Mouse (Mus musculus) hindbrain, embryonic 12.5 days (tissue): ENCODE measurements around the gene Ess2. TPM values are rescaled to one million over a fixed set of nuclear protein-coding genes. Genes with fewer than 3 reads are reported as not detected.

Source experiments
- ATAC-seq: fragments of 200-750 bp; cut with Nextera tagmentation; 2 replicates; pipeline ENCODE4 v1.8.0; 2017; ENCODE audit warnings: moderate TSS enrichment; ENCODE audit not compliant: low FRiP score
- H3K27ac ChIP-seq: fragments of 300-500 bp; sonication (generic); 2 replicates; pipeline ENCODE4 v1.5.1; 2016; ENCODE audit warnings: mild to moderate bottlenecking
- H3K27me3 ChIP-seq: fragments of 300-500 bp; sonication (generic); 2 replicates; pipeline ENCODE4 v1.6.1; 2016; ENCODE audit warnings: mild to moderate bottlenecking
- H3K36me3 ChIP-seq: fragments of 300-500 bp; sonication (generic); 2 replicates; pipeline ENCODE4 v1.6.1; 2016; ENCODE audit warnings: mild to moderate bottlenecking
- H3K4me1 ChIP-seq: fragments of 300-500 bp; sonication (generic); 2 replicates; pipeline ENCODE4 v1.6.1; 2016
- H3K4me2 ChIP-seq: fragments of 300-500 bp; sonication (generic); replicated peaks from 2 replicates; pipeline ENCODE4 v1.6.1; 2016; ENCODE audit warnings: mild to moderate bottlenecking
- H3K4me3 ChIP-seq: fragments of 300-500 bp; sonication (generic); 2 replicates; pipeline ENCODE4 v1.5.1; 2016; ENCODE audit warnings: mild to moderate bottlenecking
- H3K9ac ChIP-seq: fragments of 300-500 bp; sonication (generic); 2 replicates; pipeline ENCODE4 v1.6.1; 2016; ENCODE audit warnings: mild to moderate bottlenecking, moderate library complexity
- H3K9me3 ChIP-seq: fragments of 300-500 bp; sonication (generic); replicated peaks from 2 replicates; pipeline ENCODE4 v1.6.1; 2016; ENCODE audit warnings: mild to moderate bottlenecking
- WGBS: fragments of 180-500 bp; shearing (Covaris S2); methylation state at CpG from one replicate; pipeline ENCODE4 v1.1.7; 2016; 5-methylcytosine and 5-hydroxymethylcytosine counted together
- polyA plus RNA-seq: library from polyadenylated mRNA; unstranded; fragments of >200 nt; fragmentation: Nextera tagmentation; extraction: Ambion mirVana; gene quantifications from 2 replicates; pipeline ENCODE4 v1.2.1, GENCODE M21; 2016

The Ess2 gene
- polyA plus RNA-seq, 1 experiment from 2014 or later: 51.1 TPM

GRCm38 (mm10) chr16:17914307-17915249 is 3.4 kb upstream of the Ess2 start, which contains the start of gene Gsc2:
Gene Gsc2, minus strand, starts transcription at chr16:17915059.
- H3K36me3 ChIP-seq: no peaks in the 10 kb centered on the region
- under 1% methylated on average over 92 of the region's 106 CpGs for WGBS
- peak within 1 kb of the TSS; percentile 55 for H3K4me2 ChIP-seq
- peak within 1 kb of the TSS; percentile 51 for H3K9ac ChIP-seq
- H3K4me1 ChIP-seq: peaks cover 19% of the 10 kb centered on the region
- H3K4me3 ChIP-seq: peak within 1 kb of the TSS; percentile 35
- no peak within 1 kb of the TSS for H3K27ac ChIP-seq
- no peak for ATAC-seq
- H3K9me3 ChIP-seq: no peaks in the 10 kb centered on the region
- peaks cover 74% of the 10 kb centered on the region for H3K27me3 ChIP-seq

- Histone ChIP-seq H3K9me3 (no peaks in the 10 kb centered on the region), H3K4me2 (no peak within 1 kb of the TSS), H3K4me1 (no peaks in the 10 kb centered on the region), H3K27me3 (no peaks in the 10 kb centered on the region), H3K9ac (no peak within 1 kb of the TSS), H3K4me3 (no peak within 1 kb of the TSS), H3K36me3 (peaks cover 55% of the 10 kb centered on the region), H3K27ac (no peak within 1 kb of the TSS)
- no peak for ATAC-seq
- WGBS: 91% methylated on average over 14 of the region's 14 CpGs
Measured at GRCm38 (mm10) chr16:17898462-17898861, 12.7 kb downstream of the Ess2 start, which contains the start of the genes Dgcr2 and Tssk2. Gene Dgcr2, minus strand, starts transcription at chr16:17898562. Gene Tssk2, plus strand, starts transcription at chr16:17898637.

- no peak for ATAC-seq
- Histone ChIP-seq H3K27ac (no peak overlapping the region), H3K4me1 (peaks cover 6% of the 10 kb centered on the region), H3K4me2 (no peak overlapping the region), H3K27me3 (no peaks in the 10 kb centered on the region), H3K36me3 (peaks cover 31% of the 10 kb centered on the region), H3K9me3 (no peaks in the 10 kb centered on the region), H3K9ac (no peak overlapping the region), H3K4me3 (no peak overlapping the region)
Measured at GRCm38 (mm10) chr16:17896091-17896490, 15.1 kb downstream of the Ess2 start.

- H3K4me2 ChIP-seq: no peak within 1 kb of the TSS
- H3K9me3 ChIP-seq: no peaks in the 10 kb centered on the region
- peaks cover 19% of the 10 kb centered on the region for H3K4me1 ChIP-seq
- H3K27ac ChIP-seq: no peak within 1 kb of the TSS
- peaks cover 10% of the 10 kb centered on the region for H3K36me3 ChIP-seq
- H3K4me3 ChIP-seq: no peak within 1 kb of the TSS
- no peaks in the 10 kb centered on the region for H3K27me3 ChIP-seq
- 87% methylated on average over 2 of the region's 2 CpGs for WGBS
- H3K9ac ChIP-seq: no peak within 1 kb of the TSS
- no peak for ATAC-seq
Measured at GRCm38 (mm10) chr16:17893923-17894322, 17.2 kb downstream of the Ess2 start, which contains the start of gene Tssk1. Gene Tssk1, plus strand, starts transcription at chr16:17894223.

DNA sequence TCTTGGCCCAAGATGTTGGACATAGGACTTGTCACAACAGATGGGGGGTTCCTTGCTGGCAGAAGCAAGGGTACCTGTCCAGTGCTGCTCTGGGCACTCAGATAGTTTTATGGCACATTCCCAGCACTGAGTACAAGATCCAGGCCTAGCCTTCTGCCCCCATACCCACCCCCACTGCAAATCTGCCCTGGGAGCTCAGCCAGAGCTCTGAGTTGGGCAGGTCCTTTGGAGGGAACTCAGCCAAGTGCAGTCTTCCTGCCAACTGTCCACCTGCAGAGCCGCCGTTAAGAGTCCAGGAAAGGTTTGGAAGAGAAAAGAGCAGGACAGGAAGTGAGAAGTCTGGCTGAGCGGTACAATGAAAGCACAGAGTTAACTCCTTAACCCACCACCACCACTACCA is 18.5 kb downstream of the Ess2 start:
- Histone ChIP-seq H3K4me2 (no peak overlapping the region), H3K27ac (no peak overlapping the region)

DNA sequence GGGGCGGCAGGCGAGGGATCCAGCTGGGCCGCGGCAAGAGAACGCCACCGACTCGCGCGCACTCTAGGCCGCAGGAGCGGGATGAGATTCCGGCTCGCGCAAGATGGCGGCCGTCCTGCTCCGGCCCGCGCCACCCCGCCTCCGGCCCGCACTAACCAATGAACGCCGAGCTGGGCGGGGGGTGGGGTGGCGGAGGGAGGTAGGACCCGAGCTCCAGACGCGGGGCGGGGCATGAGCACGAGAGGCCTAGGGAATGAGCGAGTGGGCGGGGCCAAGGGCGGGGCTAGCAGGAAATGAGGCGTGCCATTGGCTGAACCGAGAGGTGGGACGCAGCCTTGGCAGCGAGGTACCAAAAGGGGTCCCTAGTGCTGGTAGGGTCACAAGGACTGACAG is 19.6 kb downstream of the Ess2 start, which contains the start of gene Gm20518:
Gene Gm20518 (minus strand): TSS at position 105 of the 393 bp plus-strand sequence.
- H3K4me3 ChIP-seq: peak within 1 kb of the TSS; percentile 97
- H3K27ac ChIP-seq: peak within 1 kb of the TSS; percentile 97
- no peaks in the 10 kb centered on the region for H3K36me3 ChIP-seq
- peak within 1 kb of the TSS; percentile 98 for H3K9ac ChIP-seq
- H3K4me1 ChIP-seq: peaks cover 23% of the 10 kb centered on the region
- no peaks in the 10 kb centered on the region for H3K27me3 ChIP-seq
- 1% methylated on average over 35 of the region's 38 CpGs for WGBS
- H3K9me3 ChIP-seq: no peaks in the 10 kb centered on the region
- peak; percentile 98 for ATAC-seq
- peak within 1 kb of the TSS; percentile 84 for H3K4me2 ChIP-seq

More for the DNA sequence above, 18.5 kb downstream of the Ess2 start:
- Histone ChIP-seq H3K9me3 (no peaks in the 10 kb centered on the region), H3K9ac (no peak overlapping the region), H3K36me3 (no peaks in the 10 kb centered on the region), H3K4me1 (peaks cover 19% of the 10 kb centered on the region), H3K27me3 (no peaks in the 10 kb centered on the region), H3K4me3 (no peak overlapping the region)
- ATAC-seq: no peak
- 84% methylated on average over 3 of the region's 3 CpGs for WGBS

DNA sequence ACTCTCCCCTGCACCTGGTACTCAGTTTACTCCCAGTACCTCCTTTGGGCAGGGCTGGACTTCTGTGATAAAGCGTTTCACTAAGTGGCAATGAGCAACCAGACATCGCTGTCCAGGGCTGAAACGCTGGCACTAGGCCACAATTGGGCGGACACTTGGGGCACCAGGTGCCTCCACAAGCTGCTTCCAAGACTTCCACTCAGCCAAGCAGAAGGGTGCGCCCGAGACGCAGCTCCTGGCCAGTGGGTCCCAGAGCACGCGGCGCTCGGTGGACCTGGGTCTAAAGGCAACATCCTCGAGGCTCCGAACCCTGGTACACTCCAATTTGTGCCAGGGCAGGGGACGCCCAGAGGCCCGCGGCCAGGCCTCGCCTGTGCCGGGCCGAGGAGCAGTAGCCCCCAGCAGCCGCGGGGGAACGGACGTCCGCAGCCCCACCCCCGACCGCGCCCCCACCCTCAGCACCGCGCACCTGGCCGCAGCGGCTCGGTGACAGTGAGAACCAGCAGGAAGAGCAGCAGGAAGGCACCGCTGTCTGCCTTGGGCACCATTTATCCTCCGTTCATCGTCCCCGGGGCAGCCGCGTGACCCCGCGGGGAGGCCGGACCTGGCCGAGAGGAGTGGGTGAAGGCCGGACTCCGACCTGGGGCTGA is 20.1 kb downstream of the Ess2 start:
- no peaks in the 10 kb centered on the region for H3K27me3 ChIP-seq
- peak overlapping the region; percentile 84 for H3K4me2 ChIP-seq
- H3K9me3 ChIP-seq: no peaks in the 10 kb centered on the region
- peak overlapping the region; percentile 97 for H3K27ac ChIP-seq
- H3K9ac ChIP-seq: peak overlapping the region; percentile 98
- H3K4me1 ChIP-seq: peaks cover 23% of the 10 kb centered on the region
- H3K4me3 ChIP-seq: peak overlapping the region; percentile 97
- peak; percentile 75 for ATAC-seq
- under 1% methylated on average over 44 of the region's 44 CpGs for WGBS
- no peaks in the 10 kb centered on the region for H3K36me3 ChIP-seq

DNA sequence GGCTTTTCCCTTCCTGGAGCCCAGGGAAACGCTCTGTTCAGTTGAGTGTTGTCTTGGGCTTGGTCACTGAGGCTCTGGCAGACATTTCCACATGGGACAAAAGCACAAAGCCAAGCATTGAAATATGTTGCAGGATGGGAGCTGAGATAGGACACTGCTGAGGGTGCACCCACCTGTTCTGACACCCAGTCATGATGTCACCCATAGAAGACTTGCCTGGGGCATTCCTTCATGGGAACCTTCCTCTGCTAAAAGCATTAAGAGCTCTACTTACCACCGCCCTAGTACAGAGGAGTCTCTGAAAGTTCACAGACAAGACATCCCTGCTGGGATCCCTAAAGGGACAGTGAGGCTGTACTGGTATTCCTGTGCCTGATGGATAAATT is 20.8 kb downstream of the Ess2 start:
- 41% methylated on average over 2 of the region's 2 CpGs for WGBS
- Histone ChIP-seq H3K4me2 (peak overlapping the region; percentile 84), H3K4me1 (peaks cover 27% of the 10 kb centered on the region), H3K9me3 (no peaks in the 10 kb centered on the region), H3K9ac (peak overlapping the region; percentile 98), H3K27me3 (no peaks in the 10 kb centered on the region), H3K4me3 (peak overlapping the region; percentile 97), H3K36me3 (no peaks in the 10 kb centered on the region), H3K27ac (no peak overlapping the region)
- no peak for ATAC-seq

GRCm38 (mm10) chr16:17889689-17890341 is 21.3 kb downstream of the Ess2 start:
- Histone ChIP-seq H3K36me3 (no peaks in the 10 kb centered on the region), H3K9ac (peak overlapping the region; percentile 98), H3K4me2 (peak overlapping the region; percentile 84), H3K4me3 (peak overlapping the region; percentile 97), H3K27ac (no peak overlapping the region), H3K27me3 (no peaks in the 10 kb centered on the region), H3K4me1 (peaks cover 27% of the 10 kb centered on the region), H3K9me3 (no peaks in the 10 kb centered on the region)
- 84% methylated on average over 6 of the region's 6 CpGs for WGBS
- ATAC-seq: no peak

DNA sequence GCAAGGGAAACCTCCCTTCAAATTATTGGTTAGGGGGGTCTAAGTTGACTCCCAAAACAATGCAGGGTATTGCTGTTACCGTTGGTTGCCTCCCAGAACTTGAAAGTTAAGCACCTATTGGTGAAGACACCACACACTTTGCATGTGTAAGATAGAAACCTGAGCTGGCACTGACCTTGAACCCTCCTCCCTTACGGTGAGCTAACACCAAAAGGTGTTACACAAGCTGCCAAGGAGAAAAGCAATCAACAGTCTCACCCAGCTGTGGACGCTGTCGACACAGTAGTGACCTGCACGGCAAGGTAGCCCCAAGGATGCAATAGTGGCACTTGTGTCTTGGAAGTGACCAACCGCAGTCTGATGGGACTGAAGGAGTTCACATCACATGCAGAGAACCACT is 27.0 kb downstream of the Ess2 start:
- peaks cover 9% of the 10 kb centered on the region for H3K4me1 ChIP-seq
- no peaks in the 10 kb centered on the region for H3K27me3 ChIP-seq
- ATAC-seq: no peak
- 87% methylated on average over 6 of the region's 6 CpGs for WGBS
- H3K4me3 ChIP-seq: no peak overlapping the region
- H3K27ac ChIP-seq: no peak overlapping the region
- H3K36me3 ChIP-seq: peaks cover 7% of the 10 kb centered on the region; the same call in 1 of the 2 replicates
- no peaks in the 10 kb centered on the region for H3K9me3 ChIP-seq
- H3K9ac ChIP-seq: no peak overlapping the region
- no peak overlapping the region for H3K4me2 ChIP-seq

DNA sequence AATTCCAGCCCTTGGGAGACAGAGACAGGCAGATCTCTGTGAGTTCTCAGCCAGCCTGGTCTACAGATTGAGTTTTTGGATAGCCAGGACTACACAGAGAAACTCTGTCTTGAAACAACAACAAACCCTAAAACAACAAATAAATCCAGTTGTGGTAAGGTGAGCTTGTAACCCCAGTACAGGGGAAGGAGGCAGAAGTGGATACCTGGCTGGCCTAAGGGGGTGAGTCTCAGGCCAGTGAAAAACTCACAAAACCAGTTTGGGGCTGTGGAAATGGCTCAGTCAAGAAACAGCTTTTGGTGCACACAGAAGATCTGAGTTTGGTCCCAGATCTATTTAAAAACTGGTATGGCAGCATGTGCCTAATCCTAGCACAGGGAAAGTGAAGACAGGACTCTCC is 29.0 kb downstream of the Ess2 start:
- no peak overlapping the region for H3K4me2 ChIP-seq
- no peak for ATAC-seq
- H3K27me3 ChIP-seq: no peaks in the 10 kb centered on the region
- peaks cover 7% of the 10 kb centered on the region; the same call in 1 of the 2 replicates for H3K36me3 ChIP-seq
- no peak overlapping the region for H3K27ac ChIP-seq
- H3K4me1 ChIP-seq: peaks cover 9% of the 10 kb centered on the region
- no peaks in the 10 kb centered on the region for H3K9me3 ChIP-seq
- no peak overlapping the region for H3K4me3 ChIP-seq
- no peak overlapping the region for H3K9ac ChIP-seq

DNA sequence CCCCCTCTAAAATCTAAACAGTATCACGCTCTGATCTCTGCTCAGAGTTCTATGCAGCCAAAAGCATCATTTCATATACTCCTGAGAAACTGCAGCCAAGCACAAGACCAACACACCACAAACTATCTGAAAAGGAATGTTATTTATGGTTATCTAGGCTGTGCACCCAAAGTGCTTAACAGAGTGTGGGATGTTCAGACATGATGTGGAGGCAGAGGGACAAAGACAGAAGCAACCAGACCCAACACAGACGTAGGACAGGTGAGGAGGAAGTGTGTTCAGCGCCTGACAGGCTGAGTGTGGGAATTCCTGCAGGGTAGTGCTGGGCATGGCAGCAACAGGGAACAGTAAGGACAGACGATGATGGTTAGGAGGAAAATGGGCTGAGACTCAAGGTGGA is 31.6 kb downstream of the Ess2 start:
- ATAC-seq: no peak
- Histone ChIP-seq H3K4me3 (no peak overlapping the region), H3K27ac (no peak overlapping the region), H3K9me3 (no peaks in the 10 kb centered on the region), H3K36me3 (peaks cover 6% of the 10 kb centered on the region; the same call in 1 of the 2 replicates), H3K4me1 (no peaks in the 10 kb centered on the region), H3K9ac (no peak overlapping the region), H3K4me2 (no peak overlapping the region), H3K27me3 (no peaks in the 10 kb centered on the region)
- 96% methylated on average over 4 of the region's 4 CpGs for WGBS
